Mouse (Mus musculus): Measurements from ENCODE around the gene Hand1. TPM values are rescaled to one million over a fixed set of nuclear protein-coding genes. Genes with fewer than 3 reads are reported as not detected.
A peak's percentile ranks its signal among the peaks of the same experiment; 100 is the strongest.

Gene Hand1
- polyA plus RNA-seq, 1 experiment from 2014 or later, result 1.6 TPM

DNA sequence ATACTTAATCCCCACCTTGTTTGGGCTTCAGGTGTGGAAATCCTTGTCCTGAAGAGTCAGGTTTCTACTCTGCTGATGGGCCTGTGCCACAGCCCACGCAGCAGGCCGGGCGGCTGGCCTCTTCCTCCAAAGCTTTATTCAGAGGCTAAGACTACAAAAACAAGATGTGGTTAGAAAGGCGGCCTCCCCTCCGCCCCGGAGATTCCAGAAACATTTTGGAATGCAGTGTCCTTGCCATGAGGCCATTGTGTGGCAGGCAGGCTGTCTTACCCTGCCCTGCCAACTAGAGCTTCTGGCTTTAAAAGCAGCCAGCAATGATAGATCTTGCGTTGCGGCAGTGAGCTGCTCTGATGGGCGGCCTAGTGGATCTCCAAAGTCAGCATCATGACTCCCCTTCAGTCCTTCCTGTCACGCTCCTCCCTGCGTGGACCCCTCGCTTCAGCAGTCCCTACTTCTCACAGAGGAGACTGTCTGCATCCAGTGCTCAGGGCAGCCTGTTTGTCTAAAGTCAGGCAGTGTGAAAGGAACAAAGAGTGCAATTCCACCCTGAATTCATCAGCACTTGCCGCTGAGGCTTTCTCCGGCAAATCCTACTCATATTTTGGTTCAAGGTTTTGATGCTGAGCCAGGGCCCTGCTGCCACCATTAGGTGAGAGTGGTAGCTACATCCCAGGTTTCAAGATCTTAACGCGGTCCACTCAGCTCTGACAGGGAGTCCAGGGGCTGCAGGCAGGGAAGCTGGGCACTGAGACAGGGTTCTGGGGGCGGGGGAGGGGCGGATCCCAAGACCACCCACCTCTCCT, 45.8 kb downstream of the Hand1 start:
- WGBS, result 45% methylated on average over 16 of the region's 18 CpGs
- H3K4me1 ChIP-seq (ENCODE audit: control insufficient read depth, insufficient read depth, low read length), result peaks cover 3% of the 10 kb centered on the region; the same call in 1 of the 2 replicates
- no peak overlapping the region for H3K4me3 ChIP-seq (ENCODE audit: low read depth, low read length)
- no peak overlapping the region for H3K4me2 ChIP-seq (ENCODE audit: low read depth, low read length)
- H3K9ac ChIP-seq (ENCODE audit: low read depth, low read length), result 0 out of 2 replicates have a peak overlapping the region, but pooled peaks have one; percentile 45
- peak overlapping the region; percentile 61; the same call in 1 of the 2 replicates for H3K27ac ChIP-seq (replicated peaks; ENCODE audit: low read depth, low read length)
- no peaks in the 10 kb centered on the region for H3K9me3 ChIP-seq (ENCODE audit: control insufficient read depth, low read length)
- ATAC-seq (ENCODE audit: low read depth) (peak; percentile 47), DNase-seq (ENCODE audit: low spot score) (peak; percentile 59)
- no peaks in the 10 kb centered on the region for H3K27me3 ChIP-seq (replicated peaks; ENCODE audit: control insufficient read depth, insufficient read depth, low read length)
- peaks cover 15% of the 10 kb centered on the region; the same call in 1 of the 2 replicates for H3K36me3 ChIP-seq (ENCODE audit: control insufficient read depth, insufficient read depth, low read length)

DNA sequence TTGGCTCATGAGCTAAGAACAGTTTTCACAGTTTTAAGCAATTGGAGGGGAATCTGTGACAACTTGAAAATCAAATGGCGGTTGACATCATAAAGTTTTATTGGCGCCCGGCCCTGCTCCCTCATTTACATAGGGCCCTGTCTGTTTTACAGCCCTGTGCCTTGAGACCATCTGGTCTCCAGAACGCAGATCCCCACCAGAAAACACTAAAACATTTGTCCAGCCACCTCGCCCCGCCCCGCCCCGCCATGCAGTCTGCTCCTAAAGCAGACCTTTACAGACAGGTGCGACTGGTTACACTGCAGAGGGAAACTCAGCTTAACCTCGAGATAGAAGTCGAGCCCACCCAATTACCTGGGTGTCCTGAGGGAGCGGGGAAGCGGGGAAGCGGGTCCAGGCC, 52.8 kb downstream of the Hand1 start:
- ATAC-seq (ENCODE audit: low read depth), result no peak
- H3K36me3 ChIP-seq (ENCODE audit: control insufficient read depth, insufficient read depth, low read length), result peaks cover 17% of the 10 kb centered on the region; the same call in 1 of the 2 replicates
- no peaks in the 10 kb centered on the region for H3K4me1 ChIP-seq (ENCODE audit: control insufficient read depth, insufficient read depth, low read length)
- no peaks in the 10 kb centered on the region for H3K27me3 ChIP-seq (replicated peaks; ENCODE audit: control insufficient read depth, insufficient read depth, low read length)
- WGBS, result 80% methylated on average over 14 of the region's 14 CpGs
- no peak for DNase-seq (ENCODE audit: low spot score)
- H3K9ac ChIP-seq (ENCODE audit: low read depth, low read length), result no peak overlapping the region
- H3K9me3 ChIP-seq (ENCODE audit: control insufficient read depth, low read length), result no peaks in the 10 kb centered on the region
- no peak overlapping the region for H3K4me2 ChIP-seq (ENCODE audit: low read depth, low read length)
- no peak overlapping the region for H3K4me3 ChIP-seq (ENCODE audit: low read depth, low read length)
- H3K27ac ChIP-seq (replicated peaks; ENCODE audit: low read depth, low read length), result no peak overlapping the region

Other genes with a start within 250 kb of the Hand1 start
- gene Galnt10, start 187.4 kb downstream of the Hand1 start, polyA plus RNA-seq (2014; fragmentation: Nextera tagmentation; extraction: Ambion mirVana), result 19.7 and 22.5 TPM in 2 replicates
- gene Sap30l, start 31.2 kb downstream of the Hand1 start, polyA plus RNA-seq (2014; fragmentation: Nextera tagmentation; extraction: Ambion mirVana), result 14.2 and 16.3 TPM in 2 replicates
- gene Larp1, start 176.2 kb upstream of the Hand1 start, polyA plus RNA-seq (2014; fragmentation: Nextera tagmentation; extraction: Ambion mirVana), result 19.5 and 21.9 TPM in 2 replicates

Measured in embryonic facial prominence, embryonic 14.5 days (tissue).